Mouse (Mus musculus) kidney, embryonic 15.5 days (tissue): Measurements from ENCODE around the gene Nat9. TPM values are rescaled to one million over a fixed set of nuclear protein-coding genes. Genes with fewer than 3 reads are reported as not detected.

Source experiments
- ATAC-seq: fragments of 200-750 bp; cut with Nextera tagmentation; replicated peaks from 2 replicates; pipeline ENCODE4 v1.8.0; 2017; ENCODE audit warnings: moderate TSS enrichment; ENCODE audit not compliant: low FRiP score
- H3K27ac ChIP-seq: fragments of 300-500 bp; sonication (generic); 2 replicates; pipeline ENCODE4 v1.5.1; 2015; ENCODE audit warnings: mild to moderate bottlenecking, inconsistent platforms
- H3K27me3 ChIP-seq: fragments of 300-500 bp; sonication (generic); 2 replicates; pipeline ENCODE4 v1.6.1; 2015; ENCODE audit warnings: inconsistent platforms
- H3K36me3 ChIP-seq: fragments of 300-500 bp; sonication (generic); 2 replicates; pipeline ENCODE4 v1.6.1; 2015; ENCODE audit warnings: inconsistent platforms
- H3K4me1 ChIP-seq: fragments of 300-500 bp; sonication (generic); 2 replicates; pipeline ENCODE4 v1.6.1; 2015; ENCODE audit warnings: inconsistent platforms
- H3K4me2 ChIP-seq: fragments of 300-500 bp; sonication (generic); 2 replicates; pipeline ENCODE4 v1.6.1; 2015; ENCODE audit warnings: moderate library complexity, mild to moderate bottlenecking, inconsistent platforms
- H3K4me3 ChIP-seq: fragments of 300-500 bp; sonication (generic); replicated peaks from 2 replicates; pipeline ENCODE4 v1.5.1; 2015; ENCODE audit warnings: mild to moderate bottlenecking, inconsistent platforms
- H3K9ac ChIP-seq: fragments of 300-500 bp; sonication (generic); 2 replicates; pipeline ENCODE4 v1.6.1; 2015; ENCODE audit warnings: mild to moderate bottlenecking, inconsistent platforms
- H3K9me3 ChIP-seq: fragments of 300-500 bp; sonication (generic); replicated peaks from 2 replicates; pipeline ENCODE4 v1.6.1; 2016; ENCODE audit warnings: inconsistent platforms
- WGBS: fragments of 180-500 bp; shearing (Covaris S2); methylation state at CpG from one replicate; pipeline ENCODE4 v1.1.7; 2015; ENCODE audit warnings: mixed read lengths; 5-methylcytosine and 5-hydroxymethylcytosine counted together
- polyA plus RNA-seq: library from polyadenylated mRNA; unstranded; fragments of >200 nt; fragmentation: Nextera tagmentation; extraction: Ambion mirVana; gene quantifications from 2 replicates; pipeline ENCODE4 v1.2.1, GENCODE M21; 2015

Gene Nat9
- polyA plus RNA-seq, 1 experiment from 2014 or later = 21.5 TPM

GRCm38 (mm10) chr11:115160016-115160797, 27.5 kb downstream of the Nat9 start:
- H3K4me2 ChIP-seq = no peak overlapping the region
- 51% methylated on average over 11 of the region's 11 CpGs for WGBS
- ATAC-seq = no peak
- no peak overlapping the region for H3K9ac ChIP-seq
- no peak overlapping the region for H3K4me3 ChIP-seq
- H3K4me1 ChIP-seq = peaks cover 46% of the 10 kb centered on the region
- no peaks in the 10 kb centered on the region for H3K36me3 ChIP-seq
- H3K9me3 ChIP-seq = no peaks in the 10 kb centered on the region
- H3K27me3 ChIP-seq = peaks cover 15% of the 10 kb centered on the region
- H3K27ac ChIP-seq = no peak overlapping the region

- Histone ChIP-seq H3K27ac (peak overlapping the region; percentile 56; the same call in 1 of the 2 replicates), H3K4me1 (peaks cover 52% of the 10 kb centered on the region), H3K36me3 (no peaks in the 10 kb centered on the region), H3K9ac (no peak overlapping the region), H3K27me3 (peaks cover 35% of the 10 kb centered on the region), H3K4me3 (no peak overlapping the region), H3K4me2 (no peak overlapping the region), H3K9me3 (no peaks in the 10 kb centered on the region)
- no peak for ATAC-seq
- WGBS = 26% methylated on average over 12 of the region's 12 CpGs
Measured at GRCm38 (mm10) chr11:115157933-115158719, 29.5 kb downstream of the Nat9 start.

GRCm38 (mm10) chr11:115155053-115155634, 32.5 kb downstream of the Nat9 start:
- no peak for ATAC-seq
- H3K27ac ChIP-seq = no peak overlapping the region
- no peak overlapping the region for H3K4me2 ChIP-seq
- WGBS = 7% methylated on average over 5 of the region's 5 CpGs
- no peaks in the 10 kb centered on the region for H3K9me3 ChIP-seq
- H3K27me3 ChIP-seq = peaks cover 42% of the 10 kb centered on the region
- H3K9ac ChIP-seq = no peak overlapping the region
- no peaks in the 10 kb centered on the region for H3K36me3 ChIP-seq
- H3K4me3 ChIP-seq = no peak overlapping the region
- peaks cover 50% of the 10 kb centered on the region for H3K4me1 ChIP-seq

GRCm38 (mm10) chr11:115153699-115154292, 33.9 kb downstream of the Nat9 start:
- Histone ChIP-seq H3K9me3 (no peaks in the 10 kb centered on the region), H3K36me3 (no peaks in the 10 kb centered on the region), H3K27ac (no peak overlapping the region), H3K27me3 (peaks cover 42% of the 10 kb centered on the region), H3K9ac (0 out of 2 replicates have a peak overlapping the region, but pooled peaks have one; percentile 27), H3K4me3 (peak overlapping the region; percentile 40), H3K4me2 (peak overlapping the region; percentile 62), H3K4me1 (peaks cover 50% of the 10 kb centered on the region)
- under 1% methylated on average over 35 of the region's 35 CpGs for whole genome bisulfite sequencing
- peak; percentile 73 for ATAC-seq

- peak overlapping the region; percentile 62; the same call in 1 of the 2 replicates for H3K4me2 ChIP-seq
- peaks cover 43% of the 10 kb centered on the region for H3K4me1 ChIP-seq
- H3K4me3 ChIP-seq = no peak overlapping the region
- no peak overlapping the region for H3K27ac ChIP-seq
- 76% methylated on average over 9 of the region's 9 CpGs for WGBS
- no peak overlapping the region for H3K9ac ChIP-seq
- H3K36me3 ChIP-seq = no peaks in the 10 kb centered on the region
- H3K9me3 ChIP-seq = no peaks in the 10 kb centered on the region
- ATAC-seq = no peak
- H3K27me3 ChIP-seq = peaks cover 42% of the 10 kb centered on the region
Measured at GRCm38 (mm10) chr11:115153088-115153487, 34.6 kb downstream of the Nat9 start.

GRCm38 (mm10) chr11:115151755-115152429, 35.8 kb downstream of the Nat9 start:
- H3K27ac ChIP-seq = no peak overlapping the region
- H3K4me2 ChIP-seq = peak overlapping the region; percentile 69
- H3K4me1 ChIP-seq = peaks cover 38% of the 10 kb centered on the region
- ATAC-seq = peak; percentile 52; the same call in 1 of the 2 replicates
- H3K9me3 ChIP-seq = no peaks in the 10 kb centered on the region
- WGBS = 8% methylated on average over 15 of the region's 15 CpGs
- H3K4me3 ChIP-seq = peak overlapping the region; percentile 41
- H3K27me3 ChIP-seq = peaks cover 42% of the 10 kb centered on the region
- H3K9ac ChIP-seq = peak overlapping the region; percentile 23; the same call in 1 of the 2 replicates
- no peaks in the 10 kb centered on the region for H3K36me3 ChIP-seq

- Histone ChIP-seq H3K4me3 (no peak overlapping the region), H3K4me1 (peaks cover 38% of the 10 kb centered on the region), H3K9ac (no peak overlapping the region), H3K9me3 (no peaks in the 10 kb centered on the region), H3K27me3 (peaks cover 32% of the 10 kb centered on the region), H3K4me2 (no peak overlapping the region), H3K27ac (no peak overlapping the region), H3K36me3 (no peaks in the 10 kb centered on the region)
- no peak for ATAC-seq
- WGBS = 48% methylated on average over 6 of the region's 6 CpGs
Measured at GRCm38 (mm10) chr11:115150741-115151254, 36.9 kb downstream of the Nat9 start.

GRCm38 (mm10) chr11:115147813-115148212, 39.8 kb downstream of the Nat9 start:
- peaks cover 3% of the 10 kb centered on the region; the same call in 1 of the 2 replicates for H3K27me3 ChIP-seq
- 85% methylated on average over 4 of the region's 4 CpGs for WGBS
- no peak overlapping the region for H3K4me2 ChIP-seq
- no peaks in the 10 kb centered on the region for H3K36me3 ChIP-seq
- ATAC-seq = no peak
- H3K27ac ChIP-seq = no peak overlapping the region
- H3K9ac ChIP-seq = no peak overlapping the region
- no peak overlapping the region for H3K4me3 ChIP-seq
- H3K9me3 ChIP-seq = no peaks in the 10 kb centered on the region
- peaks cover 14% of the 10 kb centered on the region; the same call in 1 of the 2 replicates for H3K4me1 ChIP-seq

- no peak overlapping the region for H3K4me2 ChIP-seq
- no peak for ATAC-seq
- WGBS = 83% methylated on average over 2 of the region's 2 CpGs
- no peaks in the 10 kb centered on the region for H3K27me3 ChIP-seq
- no peaks in the 10 kb centered on the region for H3K4me1 ChIP-seq
- no peak overlapping the region for H3K9ac ChIP-seq
- no peak overlapping the region for H3K27ac ChIP-seq
- no peaks in the 10 kb centered on the region for H3K9me3 ChIP-seq
- H3K4me3 ChIP-seq = no peak overlapping the region
- H3K36me3 ChIP-seq = no peaks in the 10 kb centered on the region
Measured at GRCm38 (mm10) chr11:115141970-115142369, 45.7 kb downstream of the Nat9 start.

- H3K27ac ChIP-seq = no peak overlapping the region
- WGBS = 80% methylated on average over 5 of the region's 5 CpGs
- no peak overlapping the region for H3K9ac ChIP-seq
- ATAC-seq = no peak
- H3K4me3 ChIP-seq = no peak overlapping the region
- H3K4me1 ChIP-seq = no peaks in the 10 kb centered on the region
- no peaks in the 10 kb centered on the region for H3K36me3 ChIP-seq
- H3K9me3 ChIP-seq = no peaks in the 10 kb centered on the region
- H3K27me3 ChIP-seq = no peaks in the 10 kb centered on the region
- no peak overlapping the region for H3K4me2 ChIP-seq
Measured at GRCm38 (mm10) chr11:115138597-115139262, 48.9 kb downstream of the Nat9 start.

- no peaks in the 10 kb centered on the region for H3K4me1 ChIP-seq
- H3K4me2 ChIP-seq = no peak within 1 kb of the TSS
- no peak for ATAC-seq
- WGBS = 77% methylated on average over 8 of the region's 8 CpGs
- H3K9ac ChIP-seq = no peak within 1 kb of the TSS
- H3K4me3 ChIP-seq = no peak within 1 kb of the TSS
- no peaks in the 10 kb centered on the region for H3K27me3 ChIP-seq
- no peak within 1 kb of the TSS for H3K27ac ChIP-seq
- H3K9me3 ChIP-seq = no peaks in the 10 kb centered on the region
- H3K36me3 ChIP-seq = no peaks in the 10 kb centered on the region
Measured at GRCm38 (mm10) chr11:115133800-115134199, 53.9 kb downstream of the Nat9 start, which contains the start of gene Cd300lf. Gene Cd300lf (minus strand): TSS chr11:115133992.
